Mouse (Mus musculus) liver, adult 2 months (tissue): Measurements from ENCODE around the gene Gm49384. TPM values are rescaled to one million over a fixed set of nuclear protein-coding genes. Genes with fewer than 3 reads are reported as not detected.
A peak's percentile ranks its signal among the peaks of the same experiment; 100 is the strongest.

Experiments used
- DNase-seq: peaks from one replicate; pipeline ENCODE4 v3.0.0-alpha.2; 2011; ENCODE audit warnings: low read depth, low spot score; ENCODE audit errors: extremely low read depth
- H3K27ac ChIP-seq: fragments of 200-500 bp; replicated peaks from 2 replicates; pipeline ENCODE4 v1.5.1; 2012; ENCODE audit warnings: low read depth, mild to moderate bottlenecking, control low read depth, inconsistent platforms, low read length; ENCODE audit not compliant: insufficient read depth
- H3K27me3 ChIP-seq: fragments of 200-500 bp; 2 replicates; pipeline ENCODE4 v1.6.1; 2012; ENCODE audit warnings: mild to moderate bottlenecking, moderate library complexity, low read length, inconsistent platforms; ENCODE audit not compliant: control insufficient read depth, insufficient read depth
- H3K36me3 ChIP-seq: fragments of 200-500 bp; 2 replicates; pipeline ENCODE4 v1.6.1; 2012; ENCODE audit warnings: low read length, inconsistent platforms; ENCODE audit not compliant: control insufficient read depth, insufficient read depth
- H3K4me1 ChIP-seq: fragments of 200-500 bp; 2 replicates; pipeline ENCODE4 v1.6.1; 2011; ENCODE audit warnings: low read length; ENCODE audit not compliant: control insufficient read depth, insufficient read depth
- H3K4me3 ChIP-seq: fragments of 200-500 bp; 2 replicates; pipeline ENCODE4 v1.5.1; 2011; ENCODE audit warnings: low read depth, mild to moderate bottlenecking, control low read depth, low read length, moderate library complexity; ENCODE audit not compliant: insufficient read depth
- H3K79me2 ChIP-seq: fragments of 200-500 bp; 2 replicates; pipeline ENCODE4 v1.6.1; 2012; ENCODE audit warnings: inconsistent platforms, mild to moderate bottlenecking, low read length, moderate library complexity; ENCODE audit not compliant: control insufficient read depth, insufficient read depth
- H3K9ac ChIP-seq: fragments of 200-500 bp; 2 replicates; pipeline ENCODE4 v1.6.1; 2012; ENCODE audit warnings: low read depth, mild to moderate bottlenecking, control low read depth, inconsistent platforms, low read length
- CTCF ChIP-seq: fragments of 200-500 bp; IDR thresholded peaks from 2 replicates; pipeline ENCODE4 v1.5.1; 2011; ENCODE audit warnings: low read depth, low read length, control low read depth
- POLR2A ChIP-seq: fragments of 200-500 bp; IDR thresholded peaks from 2 replicates; pipeline ENCODE4 v1.6.1; 2011; ENCODE audit warnings: low read length, control low read depth; ENCODE audit not compliant: insufficient read depth; ENCODE audit errors: extremely low read depth
- WGBS: fragments of 180-500 bp; shearing (Covaris S2); methylation state at CpG from one replicate; pipeline ENCODE4 v1.1.7; 2018; 5-methylcytosine and 5-hydroxymethylcytosine counted together
- polyA plus RNA-seq: library from polyadenylated mRNA; depleted of rRNA; stranded (reverse); fragments of >200 nt; gene quantifications from 2 replicates; pipeline ENCODE4 v1.2.3, GENCODE M21; 2012
- total RNA-seq: library from RNA; depleted of rRNA; stranded (reverse); fragments of >200 nt; gene quantifications from 2 replicates; pipeline ENCODE4 v1.2.3, GENCODE M21; 2014

The Gm49384 gene
- total and polyA plus RNA-seq, 2 experiments = 0.87 to 0.92 TPM

DNA sequence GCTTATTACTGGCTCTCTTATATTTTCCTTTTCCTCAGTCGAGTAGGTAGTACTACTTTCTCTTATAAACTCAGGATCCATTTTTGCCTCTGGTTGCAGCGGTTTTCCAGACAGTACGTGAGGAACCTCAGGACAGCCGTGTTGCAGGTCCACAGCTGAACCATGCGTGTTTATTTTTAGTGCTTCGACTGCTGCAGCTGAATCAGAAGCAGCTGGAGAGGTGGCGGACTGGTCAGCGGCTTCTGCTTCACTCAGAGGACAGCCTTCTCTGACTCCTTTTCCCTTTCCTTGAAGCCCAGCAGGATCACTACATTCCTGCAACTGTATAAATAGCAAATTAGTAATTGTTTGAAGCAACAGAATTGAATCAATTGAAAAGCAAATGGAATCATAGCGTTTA lies 14.0 kb downstream of the Gm49384 start:
- Histone ChIP-seq H3K9ac (no peak overlapping the region), H3K27me3 (no peaks in the 10 kb centered on the region), H3K4me3 (no peak overlapping the region), H3K4me1 (peaks cover 14% of the 10 kb centered on the region), H3K36me3 (no peaks in the 10 kb centered on the region; the same call in 1 of the 2 replicates), H3K27ac (no peak overlapping the region), H3K79me2 (peaks cover 5% of the 10 kb centered on the region; the same call in 1 of the 2 replicates)
- DNase-seq = no peak
- TF ChIP-seq POLR2A (no peak), CTCF (no peak)
- WGBS = 95% methylated on average over 9 of the region's 9 CpGs

DNA sequence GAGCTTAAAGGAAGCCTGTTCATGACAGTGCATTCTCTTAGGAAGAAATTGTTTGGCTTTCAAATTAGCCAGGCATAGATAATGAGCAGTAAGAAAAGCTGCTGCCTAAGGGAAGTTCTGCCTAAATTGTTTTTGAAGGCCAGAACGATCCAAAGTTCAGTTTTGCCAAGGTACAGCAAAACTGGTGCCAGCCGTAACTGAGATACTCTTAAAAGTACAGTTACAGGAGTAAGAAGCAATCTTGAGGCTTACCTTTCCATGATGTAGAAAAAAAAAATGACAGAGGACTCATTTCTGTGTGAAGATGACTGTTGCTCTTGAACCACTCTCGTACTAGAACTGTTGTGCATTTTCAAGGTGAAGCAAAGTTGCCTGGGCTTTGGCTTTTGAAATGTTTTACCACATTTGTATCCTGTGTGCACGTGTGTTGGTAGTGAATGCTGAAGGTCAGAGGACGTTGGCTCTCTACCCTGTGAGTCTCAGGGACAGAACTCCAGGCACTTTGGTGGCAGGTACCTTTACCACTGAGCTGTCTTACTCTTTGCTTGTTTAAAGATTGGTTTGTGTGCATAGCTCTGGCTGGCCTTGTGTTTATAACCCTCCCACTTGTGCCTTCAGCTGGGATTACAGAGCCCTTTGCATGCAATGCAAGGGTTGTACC lies 17.1 kb downstream of the Gm49384 start:
- WGBS = 9% methylated on average over 5 of the region's 5 CpGs
- Histone ChIP-seq H3K36me3 (peaks cover 3% of the 10 kb centered on the region; the same call in 1 of the 2 replicates), H3K79me2 (peaks cover 11% of the 10 kb centered on the region; the same call in 1 of the 2 replicates), H3K4me3 (no peak overlapping the region), H3K4me1 (peaks cover 15% of the 10 kb centered on the region), H3K27me3 (no peaks in the 10 kb centered on the region), H3K27ac (peak overlapping the region; percentile 86), H3K9ac (no peak overlapping the region; the same call in 1 of the 2 replicates)
- peak; percentile 96 for DNase-seq
- TF ChIP-seq CTCF (no peak), POLR2A (no peak)

DNA sequence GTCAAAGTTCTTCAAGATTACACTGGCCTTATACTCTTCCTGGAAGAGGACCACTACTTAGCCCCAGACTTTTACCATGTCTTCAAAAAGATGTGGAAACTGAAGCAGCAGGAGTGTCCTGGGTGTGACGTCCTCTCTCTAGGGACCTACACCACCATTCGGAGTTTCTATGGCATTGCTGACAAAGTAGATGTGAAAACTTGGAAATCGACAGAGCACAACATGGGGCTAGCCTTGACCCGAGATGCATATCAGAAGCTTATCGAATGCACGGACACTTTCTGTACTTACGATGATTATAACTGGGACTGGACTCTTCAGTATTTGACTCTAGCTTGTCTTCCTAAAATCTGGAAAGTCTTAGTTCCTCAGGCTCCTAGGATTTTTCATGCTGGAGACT lies 18.7 kb downstream of the Gm49384 start:
- Histone ChIP-seq H3K27ac (no peak overlapping the region; the same call in 1 of the 2 replicates), H3K79me2 (peaks cover 11% of the 10 kb centered on the region; the same call in 1 of the 2 replicates), H3K27me3 (no peaks in the 10 kb centered on the region), H3K4me3 (peak overlapping the region; percentile 86), H3K36me3 (peaks cover 3% of the 10 kb centered on the region; the same call in 1 of the 2 replicates), H3K4me1 (peaks cover 15% of the 10 kb centered on the region), H3K9ac (peak overlapping the region; percentile 90)
- WGBS = 20% methylated on average over 7 of the region's 7 CpGs
- no peak for TF ChIP-seq CTCF
- DNase-seq = peak; percentile 26

DNA sequence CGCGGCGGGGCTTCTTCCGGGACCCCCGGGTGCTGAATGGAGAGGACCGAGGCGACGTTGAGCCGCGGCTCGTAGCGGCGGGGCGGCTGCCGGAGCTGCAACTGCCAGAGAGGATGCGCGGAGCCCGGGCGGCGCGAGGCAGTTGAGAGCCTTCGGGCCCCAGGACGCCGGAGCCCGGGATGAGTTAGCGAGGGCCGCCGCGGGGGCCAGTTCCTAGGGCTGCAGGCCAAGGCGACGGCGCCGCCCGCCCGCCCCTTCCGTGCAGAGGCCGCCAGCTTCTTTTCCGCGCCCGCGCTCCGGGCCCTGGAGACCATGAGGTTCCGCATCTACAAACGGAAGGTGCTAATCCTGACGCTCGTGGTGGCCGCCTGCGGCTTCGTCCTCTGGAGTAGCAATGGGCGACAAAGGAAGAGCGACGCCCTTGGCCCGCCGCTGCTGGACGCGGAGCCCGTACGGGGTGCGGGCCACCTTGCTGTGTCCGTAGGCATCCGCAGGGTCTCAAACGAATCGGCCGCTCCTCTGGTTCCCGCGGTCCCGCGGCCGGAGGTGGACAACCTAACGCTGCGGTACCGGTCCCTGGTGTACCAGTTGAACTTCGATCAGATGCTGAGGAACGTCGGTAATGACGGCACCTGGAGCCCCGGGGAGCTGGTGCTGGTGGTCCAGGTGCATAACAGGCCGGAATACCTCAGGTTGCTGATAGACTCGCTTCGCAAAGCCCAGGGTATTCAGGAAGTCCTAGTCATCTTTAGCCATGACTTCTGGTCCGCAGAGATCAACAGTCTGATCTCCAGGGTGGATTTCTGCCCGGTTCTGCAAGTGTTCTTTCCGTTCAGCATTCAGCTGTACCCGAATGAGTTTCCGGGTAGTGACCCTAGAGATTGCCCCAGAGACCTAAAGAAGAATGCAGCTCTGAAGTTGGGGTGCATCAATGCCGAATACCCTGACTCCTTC lies 19.4 kb downstream of the Gm49384 start:
- TF ChIP-seq POLR2A = no peak
- no peak for TF ChIP-seq CTCF
- DNase-seq = peak; percentile 39
- Histone ChIP-seq H3K27ac (peak overlapping the region; percentile 81), H3K4me3 (peak overlapping the region; percentile 86), H3K36me3 (peaks cover 3% of the 10 kb centered on the region; the same call in 1 of the 2 replicates), H3K9ac (peak overlapping the region; percentile 90), H3K79me2 (peaks cover 11% of the 10 kb centered on the region; the same call in 1 of the 2 replicates), H3K4me1 (peaks cover 15% of the 10 kb centered on the region), H3K27me3 (no peaks in the 10 kb centered on the region)
- under 1% methylated on average over 86 of the region's 86 CpGs for WGBS

DNA sequence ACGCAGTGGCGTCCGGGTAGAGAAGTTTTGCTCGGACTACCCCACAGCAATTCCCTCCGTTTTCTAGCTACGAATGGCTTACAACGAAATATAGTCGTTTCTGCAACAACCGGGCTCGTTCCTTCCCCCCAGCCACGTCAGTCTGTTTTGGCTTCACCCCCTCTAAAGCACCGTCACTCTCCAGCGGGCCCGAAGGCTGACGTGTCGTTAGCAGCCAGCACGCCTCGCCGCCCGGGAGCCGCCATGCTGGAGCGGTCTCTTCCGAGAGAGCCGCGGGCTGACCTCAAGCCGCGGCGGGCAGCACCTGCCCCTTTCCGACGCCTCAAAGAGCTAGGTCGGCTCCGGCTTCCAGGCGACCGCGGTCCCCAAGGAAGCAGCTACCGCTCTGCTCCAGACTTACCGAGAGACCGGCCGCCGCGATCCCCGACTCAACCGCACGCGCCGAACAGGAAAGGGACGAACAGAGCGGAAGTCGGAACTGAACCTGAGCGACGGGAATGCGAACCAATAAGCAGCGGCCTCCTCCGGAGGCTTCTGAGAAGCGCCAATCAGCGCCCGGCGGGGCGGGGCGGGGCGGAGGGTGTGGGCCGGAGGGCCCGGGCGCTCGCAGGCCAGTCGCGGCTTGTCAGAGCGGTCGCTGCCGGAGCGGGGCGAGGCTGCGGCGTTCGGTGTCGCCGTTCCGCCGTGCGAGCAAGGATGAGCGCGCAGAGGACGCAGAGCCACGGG lies 20.3 kb downstream of the Gm49384 start, which contains the start of the genes Rpl36al and Mgat2:
TSS of gene Rpl36al (minus strand) at position 501 of the 726 bp plus-strand sequence.
TSS of gene Mgat2 (plus strand) at position 575 of the 726 bp plus-strand sequence.
- H3K79me2 ChIP-seq = peaks cover 11% of the 10 kb centered on the region; the same call in 1 of the 2 replicates
- WGBS = under 1% methylated on average over 84 of the region's 84 CpGs
- peaks cover 15% of the 10 kb centered on the region for H3K4me1 ChIP-seq
- peak within 1 kb of the TSS; percentile 91 for H3K27ac ChIP-seq
- peaks cover 3% of the 10 kb centered on the region; the same call in 1 of the 2 replicates for H3K36me3 ChIP-seq
- H3K27me3 ChIP-seq = no peaks in the 10 kb centered on the region
- TF ChIP-seq CTCF (no peak), POLR2A (peak; percentile 94)
- DNase-seq = peak; percentile 89
- H3K9ac ChIP-seq = peak within 1 kb of the TSS; percentile 91
- peak within 1 kb of the TSS; percentile 86 for H3K4me3 ChIP-seq
